Mouse (Mus musculus): ENCODE results near the gene Ccdc9.

Ccdc9 gene

GRCm38 (mm10) chr7:16286026-16286961 is at the start of gene Ccdc9:
Gene Ccdc9 (minus strand): TSS chr7:16286795.
- DNase-seq (ENCODE audit: low read depth, low spot score) = peak; percentile 98

- DNase-seq (ENCODE audit: low read depth, low spot score) = no peak
Observed at GRCm38 (mm10) chr7:16329146-16329545, 42.6 kb upstream of the Ccdc9 start.

GRCm38 (mm10) chr7:16326607-16326971 is 40.0 kb upstream of the Ccdc9 start:
- DNase-seq (ENCODE audit: low read depth, low spot score) = peak; percentile 47

- peak; percentile 87 for DNase-seq (ENCODE audit: low read depth, low spot score)
Observed at GRCm38 (mm10) chr7:16325920-16326606, 39.5 kb upstream of the Ccdc9 start.

GRCm38 (mm10) chr7:16324661-16325060 is 38.1 kb upstream of the Ccdc9 start:
- no peak for DNase-seq (ENCODE audit: low read depth, low spot score)

GRCm38 (mm10) chr7:16320479-16320878 is 33.9 kb upstream of the Ccdc9 start:
- DNase-seq (ENCODE audit: low read depth, low spot score) = no peak

- no peak for DNase-seq (ENCODE audit: low read depth, low spot score)
Observed at GRCm38 (mm10) chr7:16319216-16319615, 32.6 kb upstream of the Ccdc9 start.

GRCm38 (mm10) chr7:16317094-16317493 is 30.5 kb upstream of the Ccdc9 start:
- no peak for DNase-seq (ENCODE audit: low read depth, low spot score)

GRCm38 (mm10) chr7:16315222-16315759 is 28.7 kb upstream of the Ccdc9 start:
- DNase-seq (ENCODE audit: low read depth, low spot score) = peak; percentile 38

- DNase-seq (ENCODE audit: low read depth, low spot score) = peak; percentile 64
Observed at GRCm38 (mm10) chr7:16314221-16314775, 27.7 kb upstream of the Ccdc9 start.

GRCm38 (mm10) chr7:16313481-16314220 is 27.1 kb upstream of the Ccdc9 start:
- DNase-seq (ENCODE audit: low read depth, low spot score) = peak; percentile 79

- DNase-seq (ENCODE audit: low read depth, low spot score) = peak; percentile 48
Observed at GRCm38 (mm10) chr7:16312672-16313311, 26.2 kb upstream of the Ccdc9 start.

- DNase-seq (ENCODE audit: low read depth, low spot score) = no peak
Observed at GRCm38 (mm10) chr7:16312011-16312671, 25.5 kb upstream of the Ccdc9 start.

- no peak for DNase-seq (ENCODE audit: low read depth, low spot score)
Observed at GRCm38 (mm10) chr7:16311453-16312004, 24.9 kb upstream of the Ccdc9 start.

- DNase-seq (ENCODE audit: low read depth, low spot score) = peak; percentile 45
Observed at GRCm38 (mm10) chr7:16310521-16311452, 24.2 kb upstream of the Ccdc9 start.

- peak; percentile 92 for DNase-seq (ENCODE audit: low read depth, low spot score)
Observed at GRCm38 (mm10) chr7:16310020-16310520, 23.5 kb upstream of the Ccdc9 start.

GRCm38 (mm10) chr7:16309318-16310019 is 22.9 kb upstream of the Ccdc9 start:
- peak; percentile 89 for DNase-seq (ENCODE audit: low read depth, low spot score)
